Mouse (Mus musculus) mouse trophoblast stem cell (cell line): ENCODE data around the gene Map7d1.
"Not testable (repeated sequence)": the region's sequence is repeated elsewhere in the genome, so short reads cannot be mapped to it uniquely, and the experiment has no call there.

ENCODE experiments used
- in situ Hi-C, 2 experiments: fragments of 300-500 bp; cut with MseI, MboI; formaldehyde crosslinking; loops; 2 replicates in 1 of 2; 3 replicates in 1 of 2; pipeline ENCODE4 v1.15.1; 2025

Gene Map7d1

GRCm38 (mm10) chr4:126241956-126242355 lies 14.2 kb downstream of the Map7d1 start:
- in situ Hi-C loops: no loop called here

DNA sequence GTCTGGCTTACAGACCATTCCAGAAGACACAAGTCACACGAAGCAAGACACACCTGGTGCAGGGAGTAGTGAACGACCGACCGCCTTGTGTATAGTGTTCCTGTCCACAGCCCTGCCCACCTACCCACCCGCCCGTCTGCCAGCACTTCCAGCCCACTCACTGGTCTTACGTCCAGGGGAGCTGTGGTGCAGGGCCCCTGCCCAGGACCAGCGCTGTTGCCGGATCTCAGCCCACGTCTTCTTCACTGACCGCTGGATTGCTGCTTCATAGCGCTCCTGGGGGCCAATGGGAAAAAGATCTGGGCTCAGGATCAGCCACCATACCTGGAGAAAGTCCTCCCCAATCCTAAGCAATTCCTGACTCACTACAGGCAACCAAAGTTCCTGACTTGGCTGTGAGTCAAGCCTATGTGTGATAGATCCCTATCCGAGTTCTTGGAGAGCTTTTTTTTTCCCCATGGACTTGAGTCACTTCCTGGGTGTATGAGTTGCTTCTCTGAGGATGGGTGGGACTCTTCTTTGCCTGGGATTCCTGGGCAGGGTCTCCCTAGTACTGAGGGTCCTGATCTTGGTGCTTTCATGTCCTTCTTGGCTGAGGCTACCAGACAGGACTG lies 16.2 kb downstream of the Map7d1 start:
- in situ Hi-C loops: no loop called here

DNA sequence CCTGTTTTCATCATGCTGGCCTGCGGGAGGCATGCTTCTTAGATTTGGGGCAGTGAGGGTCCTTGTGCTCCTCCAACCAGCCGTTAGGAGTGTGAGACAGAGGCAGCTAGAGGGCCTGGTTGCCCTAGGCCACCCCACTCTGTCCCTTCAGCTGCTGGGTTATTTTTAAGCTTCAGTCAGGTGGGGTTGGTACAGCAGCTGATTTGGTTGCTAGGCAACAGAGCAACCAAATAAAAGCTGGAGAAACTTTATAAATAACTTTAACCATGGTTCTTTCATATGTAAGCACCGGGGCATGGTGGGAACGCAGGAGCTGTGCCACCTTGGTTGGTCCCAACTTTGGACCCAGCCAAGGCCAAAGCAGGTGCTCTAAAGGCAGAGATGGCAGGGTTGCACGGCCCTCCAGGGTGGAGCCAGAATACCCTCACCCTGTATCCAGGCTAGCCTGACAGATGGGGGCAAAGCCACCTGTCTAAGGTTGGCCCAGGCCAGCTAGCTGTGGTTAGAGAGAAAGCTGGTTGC lies 18.4 kb downstream of the Map7d1 start:
- in situ Hi-C loops: no loop called here

GRCm38 (mm10) chr4:126236467-126237280 lies 19.5 kb downstream of the Map7d1 start:
- in situ Hi-C loops: no loop called here

DNA sequence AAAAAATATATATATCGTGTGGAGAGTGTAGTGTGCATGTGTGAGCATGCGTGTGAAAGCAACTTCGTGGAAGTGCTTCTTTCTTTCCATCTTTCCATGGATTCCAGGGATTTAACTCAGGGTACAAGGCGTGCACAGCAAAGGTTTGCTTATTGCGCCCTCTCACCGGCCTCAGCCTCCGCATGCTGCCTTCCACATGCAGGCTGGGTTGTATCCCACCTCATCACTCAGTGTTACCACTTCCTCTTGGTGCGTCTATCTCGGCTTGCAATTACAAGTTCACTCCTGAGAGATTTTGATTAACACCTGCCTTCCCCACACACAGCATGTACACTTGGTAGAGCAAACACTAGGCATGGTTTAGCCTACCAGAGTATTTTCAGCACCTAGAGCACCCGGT lies 21.0 kb downstream of the Map7d1 start:
- in situ Hi-C loops: no loop called here

GRCm38 (mm10) chr4:126234496-126235175 lies 21.5 kb downstream of the Map7d1 start:
- in situ Hi-C loops: no loop called here

GRCm38 (mm10) chr4:126233676-126234308 lies 22.4 kb downstream of the Map7d1 start:
- in situ Hi-C loops: no loop called here

DNA sequence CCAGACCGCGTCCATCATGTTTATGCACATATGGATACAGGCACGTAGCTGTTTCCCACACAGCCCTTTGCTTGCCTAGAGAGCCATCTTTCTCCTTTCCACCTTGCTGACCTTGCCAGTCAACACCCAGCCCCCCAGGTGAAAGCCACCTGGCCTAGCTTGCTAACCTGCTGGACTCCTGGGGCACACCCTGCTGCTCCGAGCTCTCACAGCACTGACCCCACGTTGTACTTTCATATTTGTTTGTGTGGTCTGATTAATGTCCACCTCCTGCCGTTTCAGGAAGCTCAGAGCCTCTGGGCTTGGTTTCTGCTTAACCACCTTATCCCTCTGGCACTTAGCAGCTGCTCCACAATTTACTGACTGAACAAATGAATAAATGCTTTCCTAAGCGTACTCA lies 26.2 kb downstream of the Map7d1 start:
- in situ Hi-C loops: loop anchor here (5.0 to 10.0 kb wide), 2 partner anchors 32 to 75 kb away; partner anchors contain the start of gene Trappc3 (in 2 of the 2)

DNA sequence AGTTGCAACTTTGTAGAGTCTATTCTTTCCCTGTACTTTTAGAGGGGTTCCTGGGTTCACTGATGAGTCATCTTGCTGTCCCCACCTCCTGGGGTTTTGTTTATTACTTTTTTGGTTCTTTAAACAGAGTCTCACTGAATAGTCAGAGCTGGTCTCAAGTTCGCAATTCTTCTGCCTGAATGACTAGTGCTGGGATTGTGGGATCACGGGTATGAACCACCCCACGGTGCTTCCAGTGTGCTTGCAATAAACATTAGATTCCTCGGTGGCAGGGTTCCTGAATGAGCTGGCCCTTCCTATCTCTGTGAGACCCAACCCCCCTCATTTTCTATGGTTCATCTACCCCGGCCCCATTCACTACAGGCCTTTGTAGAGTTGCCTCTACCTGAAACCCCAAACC lies 28.0 kb downstream of the Map7d1 start:
- in situ Hi-C loops: loop anchor here (5.0 to 10.0 kb wide), 2 partner anchors 34 to 77 kb away; partner anchors contain the start of gene Trappc3 (in 2 of the 2)

DNA sequence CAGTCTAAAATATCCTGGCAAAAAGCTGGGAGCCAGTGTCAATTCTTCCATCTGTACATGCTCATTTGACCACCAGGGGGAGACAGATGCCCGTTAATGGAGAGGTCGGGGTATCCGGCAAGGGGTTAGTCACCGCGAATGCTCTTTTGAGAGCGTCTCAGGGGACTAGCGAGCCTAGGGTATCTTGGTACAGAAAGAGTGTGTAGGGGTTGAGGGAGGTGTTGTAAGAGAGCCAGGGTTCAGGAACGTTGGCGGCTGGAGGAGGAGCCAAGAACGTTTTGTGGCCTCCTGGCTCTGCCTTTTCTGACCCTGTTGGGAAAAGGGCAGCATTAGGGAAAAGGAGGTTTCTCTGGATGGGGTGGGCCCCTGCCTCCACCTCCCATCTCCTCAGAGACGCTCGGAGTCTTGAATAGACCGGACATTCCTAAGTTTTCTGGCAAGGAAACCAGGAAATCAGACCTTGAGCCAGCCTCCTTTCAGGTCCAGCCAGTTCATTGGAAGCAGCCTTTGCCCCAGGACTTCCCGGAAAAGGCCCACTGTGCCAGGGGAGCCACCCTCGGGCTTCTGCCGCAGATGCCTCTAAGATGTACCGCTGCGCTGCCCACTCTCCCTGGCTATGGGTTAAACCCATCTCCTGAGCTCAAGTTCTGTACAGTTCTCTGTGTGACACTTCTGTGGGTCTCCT lies 28.9 kb downstream of the Map7d1 start:
- in situ Hi-C loops: loop anchor here (5.0 to 10.0 kb wide), 2 partner anchors 35 to 78 kb away; partner anchors contain the start of gene Trappc3 (in 2 of the 2)

- in situ Hi-C loops: loop anchor here (5.0 to 10.0 kb wide), 2 partner anchors 36 to 78 kb away; partner anchors contain the start of gene Trappc3 (in 2 of the 2)
Measured at GRCm38 (mm10) chr4:126226640-126227039, 29.5 kb downstream of the Map7d1 start.

DNA sequence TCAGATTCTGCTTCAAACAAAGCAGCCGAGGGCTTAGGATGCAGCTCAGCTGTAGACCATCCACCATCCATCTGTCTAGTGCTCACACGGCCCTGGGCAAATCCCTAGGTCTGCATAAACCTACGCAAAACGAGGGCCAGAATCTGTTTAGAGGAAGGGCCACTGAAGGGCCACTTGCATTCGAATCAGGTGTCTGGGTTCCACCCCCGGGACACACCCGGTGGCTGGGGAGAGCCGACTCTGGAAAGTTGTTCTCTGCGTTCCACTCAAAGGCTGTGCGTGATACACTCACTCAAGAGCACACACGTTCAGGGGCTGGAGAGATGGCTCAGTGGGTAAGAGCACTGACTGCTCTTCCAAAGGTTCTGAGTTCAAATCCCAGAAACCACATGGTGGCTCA lies 33.5 kb downstream of the Map7d1 start:
- in situ Hi-C loops: loop anchor here (10.0 kb wide), 1 partner anchor 82 kb away; no protein-coding TSS in a partner anchor

- in situ Hi-C loops: loop anchor here (10.0 kb wide), 1 partner anchor 85 kb away; no protein-coding TSS in a partner anchor
Measured at GRCm38 (mm10) chr4:126220045-126220444, 36.1 kb downstream of the Map7d1 start.

DNA sequence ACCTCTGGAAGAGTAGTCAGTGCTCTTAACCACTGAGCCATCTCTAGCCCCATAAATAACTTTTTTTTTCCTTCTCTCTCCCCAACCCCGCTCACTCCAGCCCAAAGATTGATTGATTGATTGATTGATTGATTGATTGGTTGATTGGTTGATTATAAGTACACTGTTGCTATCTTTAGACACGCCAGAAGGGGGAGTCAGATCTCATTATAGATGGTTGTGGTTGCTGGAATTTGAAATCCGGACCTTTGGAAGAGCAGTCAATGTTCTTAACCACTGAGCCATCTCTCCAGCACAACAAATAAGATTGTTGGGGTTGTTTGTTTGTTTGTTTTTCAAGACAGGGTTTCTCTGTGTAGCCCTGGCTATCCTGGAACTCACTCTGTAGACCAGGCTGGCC lies 36.6 kb downstream of the Map7d1 start:
- in situ Hi-C loops: not testable (repeated sequence)

GRCm38 (mm10) chr4:126217771-126218170 lies 38.4 kb downstream of the Map7d1 start:
- in situ Hi-C loops: no loop called here

DNA sequence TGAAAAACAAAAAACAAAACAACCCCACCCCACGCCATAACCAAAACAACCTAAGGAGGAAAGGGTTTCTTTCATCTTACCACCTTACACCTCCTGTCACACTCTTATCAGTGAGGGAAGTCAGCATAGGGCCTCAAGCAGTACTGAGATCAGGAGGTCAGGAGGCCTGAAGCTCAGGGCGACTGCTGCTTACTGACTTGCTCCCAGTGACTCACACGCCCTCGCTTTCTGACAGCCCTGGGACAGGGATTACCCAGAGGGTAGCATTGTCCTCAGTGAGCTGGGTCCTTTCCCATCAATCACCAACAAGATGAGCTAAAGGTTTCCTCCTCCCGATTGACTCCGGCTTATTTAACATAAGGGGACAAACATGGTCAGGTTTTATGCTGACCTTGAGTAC lies 49.1 kb downstream of the Map7d1 start:
- in situ Hi-C loops: no loop called here

DNA sequence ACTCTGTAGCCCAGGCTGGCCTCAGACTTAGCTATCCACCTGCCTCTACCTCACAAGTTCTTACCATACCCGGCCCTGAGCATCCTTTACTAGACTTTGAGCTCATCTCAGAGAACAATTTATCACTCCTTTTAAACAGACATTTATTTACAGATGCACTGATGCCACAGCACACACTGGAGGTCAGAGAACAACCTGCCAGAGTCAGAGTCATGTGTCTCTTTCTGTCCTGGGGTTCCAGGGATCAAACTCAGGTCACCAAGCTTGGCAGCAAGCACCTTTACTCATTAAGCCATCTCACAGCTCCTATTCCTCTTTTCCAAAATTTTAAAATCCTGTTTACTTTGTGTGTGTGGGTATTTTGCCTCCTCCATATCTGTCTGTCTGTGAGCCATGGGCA lies 50.8 kb downstream of the Map7d1 start:
- in situ Hi-C loops: no loop called here

DNA sequence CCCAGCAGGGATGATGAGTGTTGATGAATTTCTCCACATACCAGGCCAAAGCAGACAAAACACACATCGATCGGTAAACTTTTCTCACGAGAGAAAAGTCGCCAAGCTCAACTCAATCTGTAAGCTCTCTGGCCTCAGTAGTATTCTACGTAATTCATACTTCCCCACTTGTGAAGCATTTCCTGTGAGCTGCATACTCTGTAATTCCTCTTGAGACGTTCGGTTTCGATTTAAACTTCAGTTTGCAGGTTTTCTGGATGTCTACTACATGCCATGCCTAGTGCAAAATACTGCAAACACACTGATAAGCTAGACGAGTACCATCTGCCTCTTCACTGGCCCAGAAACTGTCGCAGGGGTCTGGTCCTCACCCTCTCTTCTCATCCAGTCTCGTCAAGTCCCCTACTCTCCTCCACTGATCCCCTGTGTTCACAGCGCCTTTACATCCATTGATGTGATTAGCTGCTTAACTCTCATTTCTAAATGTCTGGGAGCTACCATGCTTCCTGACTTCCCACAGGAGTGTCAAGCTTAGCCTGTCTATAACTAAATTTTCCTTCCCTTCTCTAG lies 51.4 kb downstream of the Map7d1 start:
- in situ Hi-C loops: no loop called here

DNA sequence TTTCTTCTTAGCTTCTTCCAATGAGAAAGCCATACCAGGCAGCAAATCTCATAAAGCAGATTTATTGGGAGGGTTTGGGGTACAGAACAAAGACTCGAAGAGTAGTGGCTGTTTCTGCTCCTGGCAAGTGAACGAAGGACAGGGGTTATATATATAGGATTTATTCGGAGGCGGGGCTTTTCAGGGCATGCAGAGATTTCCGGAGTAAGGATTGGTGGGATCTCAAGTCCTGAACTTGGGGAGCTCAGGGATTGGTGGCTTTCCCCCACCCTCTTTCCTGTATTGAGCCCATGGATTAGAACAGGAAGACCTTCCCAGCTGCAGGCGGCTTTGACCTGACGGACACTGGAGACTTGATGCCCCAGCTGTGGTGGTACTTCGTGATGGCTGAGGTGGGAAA lies 52.1 kb downstream of the Map7d1 start:
- in situ Hi-C loops: no loop called here

DNA sequence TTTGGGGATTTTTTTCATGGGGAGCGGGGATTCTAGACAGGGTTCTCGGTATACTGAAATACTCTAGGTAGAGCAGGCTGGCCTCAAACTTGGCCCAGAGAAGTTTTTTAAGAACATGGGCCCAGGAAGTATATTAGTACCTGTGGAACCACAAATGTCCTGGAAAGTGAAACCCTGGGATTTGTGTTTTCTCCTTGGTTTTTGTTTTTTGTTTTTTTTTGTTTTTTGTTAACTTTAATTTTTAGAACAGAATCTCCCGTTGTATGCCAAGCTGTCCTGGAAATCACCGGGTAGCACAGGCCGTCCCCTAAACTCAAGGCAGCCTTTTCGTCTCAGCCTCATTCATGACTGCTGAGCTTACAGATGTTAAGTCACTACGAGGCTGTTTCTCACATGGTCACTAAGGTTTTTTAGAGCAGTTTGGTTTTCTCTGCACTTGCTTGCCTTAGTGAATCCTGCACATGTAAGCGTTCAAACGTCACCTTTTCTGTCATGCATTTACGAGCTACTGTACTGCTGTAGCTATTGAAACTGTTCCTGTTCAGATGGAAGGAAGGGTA lies 52.7 kb downstream of the Map7d1 start:
- in situ Hi-C loops: no loop called here
